Mouse (Mus musculus) MEL-GATA-1-ER (cell line): Measurements from ENCODE around the gene Coq5.

Source experiments
- DNase-seq: peaks from one replicate; pipeline ENCODE4 v3.0.0-alpha.2; 2012; ENCODE audit warnings: low read depth; ENCODE audit errors: extremely low read depth

Gene Coq5

DNA sequence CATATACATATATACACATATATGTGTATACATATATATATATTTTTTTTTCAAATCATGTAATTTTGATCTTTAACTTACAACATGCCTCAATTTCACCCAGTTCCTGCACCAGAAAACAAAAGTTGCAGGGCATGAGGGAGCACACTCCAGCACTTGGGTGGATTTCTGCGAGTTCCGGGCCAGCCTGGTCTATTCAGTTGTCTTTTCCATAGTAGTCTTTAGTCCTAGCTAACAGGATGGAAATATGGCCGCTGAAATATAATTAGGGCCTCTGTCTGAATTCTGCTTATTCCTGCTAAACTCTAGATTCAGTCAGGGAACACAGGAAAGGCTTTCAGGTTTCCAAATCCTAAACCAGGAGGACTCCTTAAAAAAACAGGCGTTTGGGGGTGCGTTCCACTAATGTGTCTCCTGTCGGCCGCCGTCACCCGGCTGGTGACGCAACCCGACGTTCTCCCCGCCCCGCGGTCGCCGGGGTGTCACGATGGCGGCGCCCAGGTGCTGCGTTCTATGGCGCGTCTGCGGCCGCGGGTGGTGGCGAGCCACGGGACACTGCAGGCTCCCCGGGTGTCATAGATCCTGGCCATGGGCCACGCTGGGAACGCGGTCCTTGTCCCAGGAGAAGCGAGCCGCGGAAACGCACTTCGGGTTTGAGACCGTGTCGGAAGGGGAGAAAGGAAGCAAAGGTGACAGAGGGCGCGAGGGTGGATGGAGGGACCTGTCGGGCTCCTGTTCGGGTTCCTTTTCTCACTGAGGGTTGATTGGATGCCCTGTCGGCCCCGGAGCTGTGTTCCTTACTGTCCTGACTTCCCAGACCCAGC lies at the start of gene Coq5:
Coq5 (plus strand) TSS at position 441 of the 824 bp plus-strand sequence.
- no peak for DNase-seq

DNA sequence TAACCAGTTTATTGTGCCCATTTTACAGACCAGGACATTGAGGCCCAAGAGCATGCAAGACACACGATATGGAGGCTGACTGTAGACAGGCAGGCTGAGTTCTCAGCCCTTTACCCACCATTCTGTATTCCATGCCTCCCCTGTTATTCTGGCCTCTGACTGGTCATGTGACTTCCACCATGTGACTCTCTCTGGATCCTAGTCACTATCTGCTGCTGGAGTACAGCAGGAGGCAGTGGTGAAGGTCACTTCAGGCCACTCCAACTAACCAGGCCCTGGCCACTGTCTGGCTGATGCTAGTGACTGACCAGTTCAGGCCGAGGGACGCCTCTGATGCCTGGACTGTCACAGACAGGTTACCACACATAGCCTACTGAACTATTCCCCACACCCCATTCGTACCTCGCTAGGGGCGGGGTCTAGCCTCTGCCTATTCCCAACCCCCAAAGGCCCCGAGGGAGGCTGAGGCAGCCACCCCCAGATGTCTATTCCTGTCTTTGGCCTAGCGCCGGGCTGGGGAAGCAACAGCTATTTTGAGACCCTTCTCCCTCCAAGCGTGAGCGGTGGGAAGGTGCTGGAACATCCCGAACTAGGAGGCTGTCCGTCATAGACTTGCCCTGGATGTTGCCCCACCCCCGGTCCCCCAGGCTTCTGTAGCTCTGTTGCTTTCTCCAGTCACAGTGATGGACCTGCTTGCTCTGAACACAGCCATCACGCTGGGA lies 48.5 kb upstream of the Coq5 start:
- no peak for DNase-seq

DNA sequence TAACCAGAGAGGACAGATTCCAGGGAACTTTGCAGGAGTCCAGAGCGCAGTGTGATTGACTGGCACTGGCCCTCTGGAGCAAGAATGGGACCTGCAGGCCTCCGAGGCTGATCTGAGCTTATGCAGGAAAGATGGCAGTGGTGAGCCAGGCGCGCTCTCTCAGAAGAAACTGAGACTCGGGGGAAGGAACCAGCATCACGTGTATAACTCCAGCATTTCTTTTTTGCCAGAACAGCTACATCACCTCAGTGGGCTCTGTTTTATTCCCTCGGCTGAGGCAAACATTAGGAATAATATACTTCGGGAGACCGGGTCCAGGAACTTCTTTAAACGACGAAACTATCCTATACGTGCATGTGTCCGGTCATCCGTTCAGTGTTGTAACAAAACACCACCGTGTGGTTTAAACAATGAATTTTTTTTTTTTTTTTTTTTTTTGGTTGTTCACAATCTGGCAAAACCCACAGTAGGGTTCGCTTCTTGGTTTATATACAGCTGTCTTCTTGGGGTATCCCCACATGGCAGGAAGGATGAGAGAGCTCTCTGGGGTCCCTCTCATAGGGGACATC lies 47.8 kb upstream of the Coq5 start:
- DNase-seq: no peak

DNA sequence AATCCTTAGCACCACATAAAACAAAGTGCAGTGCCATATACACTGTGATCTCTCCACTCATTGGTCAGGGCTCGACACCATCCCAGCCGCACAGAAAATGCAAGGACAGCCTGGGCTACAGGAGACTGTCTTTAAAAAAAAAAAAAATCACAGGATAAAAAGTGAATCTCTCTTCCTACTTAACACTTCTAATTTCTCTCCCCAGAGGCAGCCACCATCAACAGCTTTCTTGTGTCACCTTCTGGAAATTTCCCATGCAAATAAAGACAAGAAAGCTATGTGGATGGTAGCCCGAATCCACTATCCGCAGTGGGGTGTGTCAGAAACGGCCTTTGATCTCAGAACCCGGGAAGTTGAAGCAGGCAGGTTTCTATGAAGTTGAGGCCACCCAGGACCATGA lies 47.0 kb upstream of the Coq5 start:
- DNase-seq: no peak

DNA sequence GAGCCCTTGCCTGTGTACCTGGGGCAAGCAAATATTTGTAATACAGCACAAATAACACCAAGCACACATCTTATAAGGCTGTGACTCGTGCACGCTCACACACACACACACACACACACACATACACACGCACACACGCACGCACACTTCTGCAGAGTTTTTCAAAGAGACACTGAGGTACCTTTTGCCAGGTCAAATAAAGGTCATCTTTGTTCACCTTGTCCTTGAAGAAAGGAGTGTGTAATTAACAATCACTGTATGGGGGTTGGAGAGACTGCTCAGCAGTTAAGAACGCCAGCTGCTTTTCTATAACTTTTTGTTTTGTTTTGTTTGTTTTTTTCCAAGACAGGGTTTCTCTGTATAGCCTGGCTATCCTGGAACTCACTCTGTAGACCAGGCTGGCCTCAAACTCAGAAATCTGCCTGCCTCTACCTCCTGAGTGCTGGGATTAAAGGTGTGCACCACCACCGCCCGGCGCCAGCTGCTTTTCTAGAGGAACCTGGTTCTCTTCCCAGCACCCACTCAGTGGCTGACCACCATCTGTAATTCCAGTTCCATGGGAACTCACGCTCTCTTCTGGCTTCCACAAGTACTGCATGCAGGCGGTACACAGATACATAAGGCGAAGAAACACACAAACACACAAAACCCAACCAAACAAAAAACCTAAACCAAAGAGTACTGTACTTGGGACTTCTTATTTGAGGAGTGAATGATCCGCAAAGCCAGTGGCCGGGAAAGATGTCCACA lies 46.3 kb upstream of the Coq5 start:
- no peak for DNase-seq

DNA sequence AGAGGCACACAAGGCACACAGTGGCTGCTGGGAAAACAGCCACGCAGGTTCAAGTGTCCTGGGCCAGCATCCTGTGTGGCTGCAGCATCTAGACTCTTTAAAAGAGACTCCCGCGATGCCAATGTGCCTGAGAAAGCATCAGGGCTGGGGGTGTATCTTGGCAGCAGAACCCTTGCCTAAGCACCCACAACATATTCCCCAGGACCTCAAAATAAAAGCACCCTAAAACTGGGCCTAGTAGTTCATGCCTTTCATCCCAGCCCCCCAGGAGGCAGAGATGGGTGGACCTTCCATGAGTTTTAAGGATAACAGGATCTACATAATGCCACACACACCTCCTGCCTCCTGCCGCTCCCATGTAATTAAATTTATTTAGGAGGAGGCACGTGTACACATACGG lies 44.9 kb upstream of the Coq5 start:
- DNase-seq: no peak

DNA sequence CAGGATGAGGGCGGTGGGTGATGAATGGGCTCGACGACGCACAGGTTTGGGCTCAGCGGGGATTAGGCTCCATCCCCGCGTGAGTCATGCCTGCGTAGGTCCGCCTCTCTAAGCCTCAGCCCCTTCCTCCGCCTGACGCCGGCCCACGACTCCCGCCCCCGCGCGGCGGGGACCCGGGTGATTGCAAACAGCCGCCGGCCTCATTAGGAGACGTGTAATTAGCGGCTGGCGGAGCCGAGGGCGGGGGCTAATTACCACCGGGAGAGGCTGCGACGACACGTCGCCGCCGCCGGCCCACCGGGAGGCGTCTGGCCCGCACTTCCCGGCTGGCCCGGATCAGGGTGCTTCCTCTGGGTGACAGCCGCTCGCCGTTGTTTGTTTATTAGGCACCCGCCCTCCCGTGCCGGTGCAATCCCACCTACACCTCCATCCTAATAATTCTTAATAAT lies 44.1 kb upstream of the Coq5 start:
- peak; percentile 13 for DNase-seq

DNA sequence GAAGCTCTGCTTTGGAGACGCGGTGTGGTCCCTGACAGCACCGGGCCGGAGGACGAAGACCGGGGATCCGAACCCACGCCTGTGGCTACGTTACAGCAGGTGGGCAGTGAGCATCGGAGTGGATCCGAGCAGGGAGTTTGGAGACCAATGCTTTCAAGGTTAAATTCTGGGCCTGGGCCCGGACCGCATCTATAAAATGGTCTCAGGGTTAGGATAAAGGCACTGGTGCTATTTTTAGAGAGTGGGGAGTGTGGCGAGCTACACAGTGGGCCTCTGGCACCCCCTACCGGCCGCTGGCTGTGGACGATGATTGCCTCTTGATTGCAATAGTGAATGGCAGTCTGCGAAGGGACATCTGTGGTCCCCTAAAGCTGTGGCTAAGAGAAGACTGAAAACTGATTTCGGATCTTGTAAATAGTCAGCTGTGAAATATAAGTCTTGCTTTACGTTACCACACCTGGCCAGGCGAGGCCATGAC lies 43.6 kb upstream of the Coq5 start, which contains the start of gene Pop5:
Pop5 (plus strand) TSS at position 51 of the 478 bp plus-strand sequence.
- DNase-seq: peak; percentile 60

DNA sequence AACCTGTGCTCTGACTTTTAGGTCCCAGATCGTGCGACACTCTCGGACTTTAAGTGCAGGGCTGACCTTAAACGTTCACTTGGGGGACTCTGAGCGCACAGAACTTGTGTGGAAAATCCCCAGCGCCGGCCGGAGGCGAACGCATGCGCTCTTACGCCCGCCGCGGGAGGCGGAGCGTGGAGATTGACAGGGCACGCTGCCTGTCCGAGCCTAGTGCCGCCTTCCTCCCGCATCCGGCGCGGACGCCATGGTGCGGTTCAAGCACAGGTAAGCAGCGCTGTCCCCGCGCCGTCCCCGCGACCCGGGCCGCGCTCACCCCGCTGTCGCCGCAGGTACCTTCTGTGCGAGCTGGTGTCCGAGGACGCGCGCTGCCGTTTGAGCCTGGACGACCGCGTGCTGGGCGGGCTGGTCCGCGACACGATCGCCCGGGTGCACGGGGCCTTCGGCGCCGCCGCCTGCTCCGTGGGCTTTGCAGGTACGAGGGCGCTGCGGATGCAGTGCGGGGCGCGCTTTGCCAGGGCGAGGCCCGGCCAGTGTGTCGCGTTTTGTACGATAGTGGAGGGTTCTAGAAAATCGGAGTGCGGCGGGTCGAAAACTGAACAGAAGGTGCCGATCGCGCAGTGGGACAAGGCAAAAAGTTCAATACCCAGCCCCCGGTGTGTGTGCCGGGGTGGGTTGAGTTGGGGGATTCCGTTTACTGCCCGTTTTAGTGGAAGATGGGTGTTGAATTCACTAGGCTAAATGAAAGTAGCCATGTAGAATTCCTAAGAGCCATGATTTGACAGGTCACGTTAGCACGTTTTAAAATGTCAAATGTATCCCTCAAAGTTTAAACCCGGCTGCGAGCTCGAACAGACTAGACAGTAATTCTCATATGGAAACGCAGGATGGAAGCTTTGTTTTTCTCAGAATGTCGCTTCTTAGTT lies 41.4 kb upstream of the Coq5 start:
- peak; percentile 75 for DNase-seq

DNA sequence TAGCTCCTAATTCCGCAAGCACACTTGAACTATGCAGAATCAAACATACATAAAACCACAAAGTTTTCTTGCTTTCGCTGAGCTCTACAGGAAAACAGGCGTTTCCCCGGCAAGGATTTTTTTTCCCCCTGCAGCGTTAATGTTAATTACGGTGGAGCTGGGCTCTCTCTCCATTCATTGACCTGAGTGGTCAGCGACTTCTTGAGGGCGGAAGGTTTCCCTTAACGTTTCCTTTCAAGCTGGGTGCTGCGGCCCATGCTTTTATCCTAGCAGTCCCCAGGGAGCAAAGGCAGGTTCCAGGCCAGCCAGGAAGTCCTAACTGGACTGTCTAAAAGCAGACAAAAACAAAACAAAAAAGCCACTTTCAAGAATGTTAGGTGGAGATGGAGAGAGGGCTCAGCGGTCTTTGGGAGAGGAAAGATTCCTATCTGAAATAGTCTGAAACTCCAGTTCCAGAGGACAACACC lies 40.7 kb upstream of the Coq5 start:
- no peak for DNase-seq

DNA sequence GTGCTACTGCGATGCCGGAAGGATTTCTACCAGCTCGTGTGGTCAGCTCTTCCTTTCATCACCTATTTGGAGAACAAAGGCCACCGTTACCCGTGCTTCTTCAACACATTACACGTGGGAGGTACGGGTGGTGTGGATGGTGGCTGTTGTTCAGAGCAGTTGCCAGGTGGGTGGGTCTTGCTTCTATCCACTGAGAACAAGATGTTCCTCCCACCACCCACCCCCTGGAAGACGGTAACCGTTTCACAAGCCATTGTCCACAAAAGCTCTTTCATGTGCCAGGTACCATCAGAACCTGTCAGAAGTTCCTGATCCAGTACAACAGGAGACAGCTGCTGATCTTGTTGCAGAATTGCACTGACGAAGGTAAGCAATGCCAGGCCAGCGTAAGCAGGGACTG lies 39.3 kb upstream of the Coq5 start:
- no peak for DNase-seq

DNA sequence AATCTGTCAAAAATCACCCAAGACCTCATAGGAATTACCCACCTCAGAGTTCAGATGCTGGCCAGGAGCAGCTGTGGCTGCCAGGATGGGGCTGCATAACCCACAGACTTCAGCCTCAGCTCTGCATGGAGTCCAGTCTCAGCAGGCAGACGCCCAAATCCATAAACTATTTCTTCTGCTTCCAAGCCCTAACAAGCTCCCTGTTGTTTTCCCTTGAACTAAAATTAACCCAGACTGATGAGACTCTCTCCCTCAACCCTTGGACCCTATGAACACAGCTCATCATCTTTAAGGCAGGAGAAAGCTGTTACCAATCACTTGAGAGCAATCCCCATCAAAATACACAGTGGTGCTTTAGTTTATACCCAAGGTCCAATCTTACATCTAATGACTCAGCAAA lies 24.0 kb upstream of the Coq5 start:
- no peak for DNase-seq

DNA sequence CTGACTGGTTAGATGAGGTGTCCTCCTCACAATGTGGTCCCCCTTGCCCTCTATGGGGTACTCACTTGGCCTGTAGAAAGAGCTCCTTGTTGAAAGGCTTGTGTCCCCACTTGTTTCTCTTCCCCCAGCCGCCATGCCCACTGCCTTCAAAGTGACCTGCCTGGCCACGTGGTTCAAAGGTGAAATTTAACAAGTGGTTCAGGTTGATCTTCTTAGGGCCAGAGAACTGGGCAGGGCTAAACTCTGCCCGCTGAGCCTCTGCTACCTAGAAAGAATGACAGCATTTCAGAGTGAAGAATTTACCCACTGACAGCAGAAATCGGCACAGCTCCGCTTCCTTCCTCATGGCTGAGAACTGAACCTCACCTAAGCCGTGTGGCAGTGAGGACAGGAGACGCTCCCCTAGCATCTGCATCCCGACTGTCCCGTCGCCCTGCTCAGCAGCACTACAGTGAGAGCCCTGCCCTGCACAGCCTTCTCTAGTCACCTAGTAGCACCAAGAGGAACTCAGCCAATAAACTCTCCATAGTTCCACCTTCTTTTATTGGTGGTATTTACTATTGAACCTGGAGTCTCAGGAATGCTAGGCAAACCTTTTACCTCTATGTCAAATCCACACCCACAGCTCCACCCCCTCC lies 22.4 kb upstream of the Coq5 start:
- DNase-seq: no peak

DNA sequence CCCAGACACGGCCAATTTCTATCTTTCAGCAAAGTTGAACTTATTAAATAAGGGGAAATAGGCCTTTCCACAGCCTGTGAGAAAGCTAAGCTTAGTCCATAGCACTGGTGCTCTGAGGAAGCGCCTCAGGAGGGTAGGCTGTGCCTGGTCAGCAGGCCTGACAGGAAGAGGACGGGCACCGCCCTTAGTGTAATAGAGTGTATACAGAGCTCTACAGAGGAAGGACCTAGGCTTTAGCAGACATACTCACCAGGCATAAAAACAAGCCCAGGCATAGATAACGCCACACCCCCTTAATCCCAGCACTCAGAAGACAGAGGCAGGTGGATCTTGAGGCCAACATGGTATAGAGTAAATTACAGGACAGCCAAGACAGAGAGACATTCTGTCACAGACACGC lies 19.1 kb upstream of the Coq5 start:
- no peak for DNase-seq

DNA sequence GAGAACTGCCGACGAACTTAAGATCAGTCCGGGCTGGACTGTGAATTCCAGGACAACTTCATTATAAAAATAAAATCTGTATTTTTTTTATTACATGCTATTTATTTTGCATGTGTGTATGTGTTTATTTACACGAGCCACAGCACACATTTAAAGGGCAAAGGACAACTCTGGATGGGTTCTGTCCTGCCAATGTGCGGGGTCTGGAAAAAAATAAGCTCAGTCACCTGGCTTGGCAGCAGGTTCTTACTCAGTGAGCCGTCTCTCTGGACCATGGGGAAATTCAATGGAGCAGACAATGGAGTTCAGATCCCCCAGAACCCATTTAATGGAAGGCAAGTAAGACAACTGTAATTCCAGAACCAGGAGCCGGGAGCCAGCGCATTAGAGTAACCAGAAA lies 18.3 kb upstream of the Coq5 start:
- DNase-seq: no peak

DNA sequence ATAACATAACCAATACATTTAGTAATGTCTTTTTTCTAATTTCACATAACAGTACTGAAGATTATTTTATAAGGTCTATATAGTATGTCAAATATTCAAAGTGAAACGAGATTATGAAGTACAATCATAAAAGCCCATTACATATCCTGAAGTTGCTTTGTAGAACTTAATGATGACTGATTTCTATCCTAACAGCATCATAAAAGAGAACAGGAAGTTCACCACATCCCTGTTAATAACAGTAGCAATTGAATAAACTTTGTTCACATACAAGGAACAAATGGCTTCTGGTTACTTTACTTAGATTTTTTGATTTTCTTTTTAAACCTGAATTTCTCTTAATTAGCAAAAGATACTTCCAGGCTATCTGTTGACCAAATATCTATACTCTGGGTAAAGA lies 17.6 kb upstream of the Coq5 start:
- no peak for DNase-seq

DNA sequence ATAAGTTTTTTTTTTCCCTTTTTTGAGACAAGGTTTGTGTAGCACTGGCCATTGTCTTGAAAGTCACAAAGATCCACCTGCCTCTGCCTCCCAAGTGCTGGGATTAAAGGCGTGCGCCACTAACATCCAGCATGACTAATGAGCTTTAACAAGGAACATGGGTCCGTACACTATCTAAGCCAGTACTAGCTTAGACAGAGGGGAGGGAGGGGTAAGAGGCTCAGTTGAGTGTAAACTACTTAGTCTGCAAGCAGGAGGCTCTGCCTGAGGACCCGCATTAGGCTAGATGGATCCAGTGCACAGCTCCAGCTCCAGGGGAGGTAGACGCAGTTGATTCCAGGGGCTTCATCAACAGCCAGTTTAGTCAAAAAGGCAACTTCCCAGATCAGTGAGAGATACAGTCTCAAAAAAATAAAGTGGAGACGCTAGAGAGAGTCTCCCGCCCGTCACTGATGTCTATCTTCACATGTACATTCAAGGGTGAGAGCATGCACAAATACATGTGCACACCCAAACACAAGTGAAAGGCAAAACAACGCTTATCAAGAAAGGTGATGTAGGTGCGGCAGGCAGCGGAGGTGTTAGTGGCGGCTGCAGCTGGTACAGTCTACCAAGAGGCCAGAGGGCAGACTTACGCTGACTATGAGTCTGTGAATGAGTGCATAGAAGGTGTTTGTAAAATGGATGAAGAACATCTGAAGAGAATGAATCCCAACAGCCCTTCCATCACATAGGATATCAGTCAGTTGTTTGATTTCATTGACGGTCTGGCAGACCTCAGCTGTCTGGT lies 16.8 kb upstream of the Coq5 start:
- DNase-seq: no peak

DNA sequence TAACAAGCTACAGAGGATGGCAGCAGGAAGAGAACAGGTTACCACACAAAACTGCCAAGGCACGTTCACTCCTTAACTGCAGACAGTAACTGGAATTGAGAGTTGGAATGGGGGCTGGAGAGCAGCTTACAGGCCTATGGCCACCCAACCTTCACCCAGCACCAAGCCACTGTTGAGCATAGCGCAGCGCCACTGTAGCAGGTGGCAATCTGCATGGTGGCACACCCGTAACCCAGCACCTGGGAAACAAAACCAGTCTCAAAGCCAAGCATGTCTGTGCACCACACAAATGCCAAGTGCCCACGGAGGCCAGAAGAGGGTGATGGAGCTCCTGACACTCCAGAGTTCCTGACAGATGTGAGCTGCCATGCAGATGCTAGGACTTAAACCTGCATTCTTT lies 13.1 kb upstream of the Coq5 start:
- no peak for DNase-seq
